Mouse (Mus musculus) thymus, postnatal 14 days (tissue): ENCODE results near the gene Serpina10.
"Not testable (repeated sequence)": the region's sequence is repeated elsewhere in the genome, so short reads cannot be mapped to it uniquely, and the experiment has no call there.

ENCODE experiments used
- DNase-seq: peaks from one replicate; pipeline ENCODE4 v3.0.0; 2021

Serpina10 gene

GRCm38 (mm10) chr12:103631203-103631612 is at the start of gene Serpina10:
Serpina10 (minus strand) TSS chr12:103631444.
- no peak for DNase-seq

- DNase-seq = not testable (repeated sequence)
Observed at GRCm38 (mm10) chr12:103679853-103680252, 48.6 kb upstream of the Serpina10 start.

- no peak for DNase-seq
Observed at GRCm38 (mm10) chr12:103676039-103676438, 44.8 kb upstream of the Serpina10 start, which contains the start of gene Serpina16. Serpina16 (minus strand) TSS chr12:103676139.

- DNase-seq = no peak
Observed at GRCm38 (mm10) chr12:103673179-103673578, 41.9 kb upstream of the Serpina10 start.

- DNase-seq = no peak
Observed at GRCm38 (mm10) chr12:103671483-103671882, 40.2 kb upstream of the Serpina10 start.

GRCm38 (mm10) chr12:103670964-103671363 is 39.7 kb upstream of the Serpina10 start:
- no peak for DNase-seq

- DNase-seq = no peak
Observed at GRCm38 (mm10) chr12:103670344-103670743, 39.1 kb upstream of the Serpina10 start.

GRCm38 (mm10) chr12:103665286-103665685 is 34.0 kb upstream of the Serpina10 start:
- no peak for DNase-seq

GRCm38 (mm10) chr12:103662053-103662452 is 30.8 kb upstream of the Serpina10 start:
- DNase-seq = not testable (repeated sequence)

GRCm38 (mm10) chr12:103660076-103660475 is 28.8 kb upstream of the Serpina10 start:
- no peak for DNase-seq

- no peak for DNase-seq
Observed at GRCm38 (mm10) chr12:103659171-103659570, 27.9 kb upstream of the Serpina10 start.

- no peak for DNase-seq
Observed at GRCm38 (mm10) chr12:103657991-103658390, 26.7 kb upstream of the Serpina10 start.

GRCm38 (mm10) chr12:103656848-103657626 is 25.8 kb upstream of the Serpina10 start, which contains the start of gene Serpina6:
Serpina6 (minus strand) TSS chr12:103657212.
- no peak for DNase-seq

GRCm38 (mm10) chr12:103655123-103656044 is 24.1 kb upstream of the Serpina10 start:
- no peak for DNase-seq

- no peak for DNase-seq
Observed at GRCm38 (mm10) chr12:103653836-103654235, 22.6 kb upstream of the Serpina10 start.

- no peak for DNase-seq
Observed at GRCm38 (mm10) chr12:103646314-103646713, 15.1 kb upstream of the Serpina10 start.

- DNase-seq = no peak
Observed at GRCm38 (mm10) chr12:103644601-103645000, 13.4 kb upstream of the Serpina10 start.

GRCm38 (mm10) chr12:103643818-103644217 is 12.6 kb upstream of the Serpina10 start:
- DNase-seq = no peak

- DNase-seq = peak; percentile 62
Observed at GRCm38 (mm10) chr12:103643336-103643735, 12.1 kb upstream of the Serpina10 start.

GRCm38 (mm10) chr12:103635846-103636245 is 4.6 kb upstream of the Serpina10 start:
- no peak for DNase-seq

- no peak for DNase-seq
Observed at GRCm38 (mm10) chr12:103634430-103634829, 3.2 kb upstream of the Serpina10 start.

GRCm38 (mm10) chr12:103616860-103617261 is 14.4 kb downstream of the Serpina10 start:
- no peak for DNase-seq

GRCm38 (mm10) chr12:103615734-103616133 is 15.5 kb downstream of the Serpina10 start:
- DNase-seq = no peak
